Mouse (Mus musculus) spleen, postnatal 36 days (tissue): ENCODE measurements around the gene Morc3.
A peak's percentile ranks its signal among the peaks of the same experiment; 100 is the strongest.

Experiments used
- DNase-seq, 2 experiments: peaks; one replicate each; pipeline ENCODE4 v3.0.0; 2022; ENCODE audit warnings: low spot score in 2 of 2, mixed read lengths in 1 of 2

Gene Morc3

DNA sequence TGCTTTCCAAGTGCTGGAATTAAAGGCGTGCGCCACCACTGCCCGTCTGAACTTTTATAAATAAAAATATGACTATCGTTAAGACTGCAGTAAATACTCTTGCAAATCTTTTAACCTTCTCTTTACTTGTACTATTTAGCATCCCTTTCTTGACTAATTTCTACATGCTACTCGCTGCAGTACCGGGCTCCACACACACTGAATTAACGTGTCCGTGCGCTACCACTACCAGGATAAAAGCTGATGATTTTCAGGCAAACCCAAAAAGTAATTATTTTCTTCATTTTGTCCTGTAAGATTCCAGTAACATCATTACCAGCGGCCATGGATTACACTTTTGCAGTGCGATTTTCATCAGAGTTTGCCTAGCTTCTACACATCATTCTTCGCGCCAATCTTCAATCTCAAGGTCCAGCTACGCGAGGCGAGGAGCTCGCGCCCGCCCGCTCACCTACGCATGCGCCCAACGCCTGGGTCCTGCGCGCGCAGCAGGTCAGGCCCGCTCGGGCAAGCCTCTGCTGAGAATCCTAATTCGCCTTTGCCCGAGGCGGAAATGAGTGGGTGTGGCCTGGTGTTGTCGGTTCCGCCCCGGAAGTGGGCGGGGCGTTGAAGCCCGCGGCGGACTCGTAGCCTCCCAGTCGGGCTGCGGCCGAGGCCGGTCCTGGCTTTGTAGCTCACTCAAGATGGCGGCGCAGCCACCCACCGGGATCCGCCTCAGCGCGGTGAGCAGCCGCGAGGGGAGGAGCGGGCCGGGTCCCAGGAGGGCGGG is at the start of gene Morc3:
Gene Morc3, plus strand, starts transcription at position 495 of the 769 bp plus-strand sequence.
- peak; percentile 100 for DNase-seq

DNA sequence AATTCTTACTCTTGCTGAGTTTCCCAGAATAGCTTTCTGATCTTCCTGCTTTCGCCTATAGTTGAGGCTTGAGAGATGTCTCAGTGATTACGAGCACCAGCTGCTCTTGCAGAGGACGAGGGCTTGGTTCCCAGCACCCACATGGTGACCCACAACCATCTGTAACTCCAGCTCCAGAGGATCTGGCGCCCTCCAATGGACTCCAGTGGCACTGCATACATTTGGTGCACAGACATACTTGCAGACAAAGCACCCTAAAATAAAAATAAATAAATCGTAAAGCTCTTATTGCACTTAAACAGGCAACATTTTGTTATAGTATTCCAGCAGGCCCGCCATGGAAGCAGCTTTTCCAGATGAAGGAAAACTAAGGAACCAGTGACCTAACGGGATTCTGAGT is 47.7 kb upstream of the Morc3 start:
- DNase-seq, result no peak

DNA sequence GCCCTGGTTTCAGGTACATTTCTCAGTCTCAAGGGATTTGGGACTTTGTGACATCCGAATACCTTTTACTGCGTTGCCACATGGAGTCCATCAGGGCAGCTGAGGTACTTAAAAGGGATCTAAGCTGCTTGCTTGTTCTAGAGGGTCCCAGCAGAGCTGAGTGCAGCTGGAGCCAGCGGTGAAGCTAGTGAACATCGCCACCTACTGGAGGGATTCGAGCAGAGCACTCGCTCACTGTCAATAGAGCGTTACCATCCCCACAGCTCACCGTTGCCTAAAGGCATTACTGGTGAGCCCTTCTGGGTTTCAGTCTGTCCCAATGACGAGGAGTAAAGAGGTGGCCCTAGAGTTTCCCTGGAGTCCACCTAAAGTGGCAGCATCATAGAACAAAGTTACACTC is 46.1 kb upstream of the Morc3 start:
- DNase-seq, result no peak

DNA sequence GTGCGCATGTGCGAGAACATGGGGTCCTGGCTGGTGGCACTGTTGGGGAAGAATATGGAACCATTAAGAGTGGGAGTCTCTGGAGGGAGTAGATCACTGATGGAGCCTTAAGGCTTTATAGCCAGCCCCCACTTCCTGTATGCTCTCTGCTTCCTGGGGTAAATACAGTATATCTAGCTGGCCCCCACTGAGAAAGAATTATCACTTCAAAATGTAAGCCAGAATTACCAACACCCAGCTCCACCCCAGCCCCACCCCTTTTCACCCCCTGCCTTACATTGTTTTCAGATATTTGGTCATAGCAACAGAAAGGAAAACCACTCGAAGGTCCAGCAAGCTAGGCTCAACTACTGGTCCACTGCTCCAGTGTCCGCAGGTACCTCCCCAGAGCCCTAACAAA is 43.5 kb upstream of the Morc3 start:
- DNase-seq, result no peak

DNA sequence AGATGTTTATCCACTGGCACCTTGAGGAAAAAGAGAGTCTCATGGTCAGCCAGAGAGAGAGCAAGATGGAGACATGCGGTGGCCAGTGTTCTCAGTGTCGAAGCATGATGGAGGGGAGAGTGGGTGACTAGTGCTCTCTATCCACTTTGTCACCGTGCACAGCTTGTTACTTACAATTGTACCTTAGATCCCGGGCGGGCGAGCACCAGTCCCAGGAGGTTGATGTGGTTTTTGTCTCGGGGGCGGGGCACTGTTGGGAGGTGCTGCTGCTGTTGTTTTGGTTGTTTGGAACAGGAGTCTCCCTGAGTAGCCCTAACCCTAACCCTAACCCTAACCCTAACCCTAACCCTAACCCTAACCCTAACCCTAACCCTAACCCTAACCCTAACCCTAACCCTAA is 43.0 kb upstream of the Morc3 start:
- DNase-seq, result peak; percentile 80 to 81

DNA sequence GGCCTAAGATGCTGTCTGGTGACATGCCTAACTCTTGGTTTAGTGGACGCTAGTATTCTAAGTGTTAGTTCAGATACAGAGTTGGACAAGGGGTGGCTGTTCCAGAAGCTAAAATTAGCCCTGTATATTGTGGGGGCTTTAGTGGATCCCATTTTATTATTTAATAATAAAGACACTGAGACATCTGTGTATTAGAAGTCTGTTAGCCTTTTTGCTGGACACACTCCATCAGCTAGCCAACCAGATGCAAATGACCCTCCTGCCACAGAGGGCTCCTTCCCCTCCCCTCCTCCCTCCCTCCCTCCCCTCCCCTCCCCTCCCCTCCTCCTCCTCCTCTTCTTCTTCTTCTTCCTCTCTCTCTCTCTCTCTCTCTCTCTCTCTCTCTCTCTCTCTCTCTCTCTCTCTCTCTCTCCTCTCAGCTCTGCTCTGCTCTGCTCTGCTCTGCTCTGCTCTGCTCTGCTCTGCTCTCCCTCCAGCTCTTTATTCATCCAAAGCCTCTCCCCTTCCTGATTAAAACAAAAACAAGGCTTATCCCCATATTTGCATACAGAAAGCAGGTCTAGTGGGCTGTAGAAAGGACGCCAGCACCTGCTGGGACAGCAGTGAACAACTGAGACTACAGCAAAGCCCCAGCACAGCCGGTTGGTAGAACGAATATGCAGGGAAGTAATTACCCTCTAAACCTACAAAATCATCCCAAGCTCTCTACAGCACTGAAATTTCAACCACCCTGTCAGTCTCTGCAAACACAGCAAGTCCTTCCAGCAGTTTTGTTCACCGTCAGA is 41.8 kb upstream of the Morc3 start:
- DNase-seq, result peak; percentile 68 to 69

DNA sequence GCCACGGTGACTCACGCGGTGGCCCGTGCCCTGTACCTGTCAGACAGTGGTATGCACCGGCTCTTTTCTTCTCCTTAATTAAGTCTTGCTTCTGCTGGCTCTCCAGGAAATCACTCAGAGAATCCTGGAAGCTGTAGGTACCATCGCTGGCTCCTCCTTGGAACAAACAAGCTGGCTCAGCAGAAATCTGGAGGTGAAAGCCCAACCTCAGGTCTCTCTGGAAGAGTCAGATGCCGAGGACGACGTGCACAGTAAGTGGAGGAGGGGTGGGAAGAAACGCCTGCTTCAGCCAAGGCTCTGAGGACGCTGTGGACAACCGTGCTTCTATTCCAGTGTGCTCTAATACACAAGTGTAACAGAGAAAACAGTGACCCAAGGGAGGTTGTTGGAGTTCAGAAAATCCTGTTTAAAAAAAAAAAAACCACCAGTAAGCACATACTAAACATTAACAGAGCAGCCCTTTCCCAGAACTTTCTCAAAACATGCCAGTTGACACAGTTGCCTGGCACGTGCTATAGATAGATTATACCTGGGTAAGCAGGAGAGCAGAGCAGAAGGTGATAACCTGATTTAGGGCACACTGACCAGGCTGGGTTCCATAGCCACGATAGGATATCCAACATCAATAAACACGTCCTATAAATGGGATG is 38.8 kb upstream of the Morc3 start:
- DNase-seq, result no peak

DNA sequence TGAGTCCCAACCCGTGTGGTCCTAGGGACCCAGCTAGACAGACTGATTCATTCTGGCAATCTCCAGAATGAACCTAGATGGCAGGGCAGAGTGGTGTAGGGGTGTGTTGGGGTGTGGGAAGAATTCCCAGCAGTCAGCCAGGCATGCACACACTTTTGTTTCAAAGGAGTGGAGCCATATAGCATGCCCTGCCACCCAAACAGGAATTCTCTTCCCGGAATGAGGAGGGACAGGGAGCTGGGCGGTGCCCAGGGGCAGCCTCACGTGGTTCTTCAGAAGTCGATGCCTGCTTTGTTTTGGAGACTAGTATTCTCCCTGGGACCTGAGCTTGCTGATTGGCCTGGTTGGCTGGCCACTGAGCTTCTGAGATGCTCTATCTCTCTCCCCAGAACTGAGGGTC is 37.1 kb upstream of the Morc3 start:
- DNase-seq, result no peak

DNA sequence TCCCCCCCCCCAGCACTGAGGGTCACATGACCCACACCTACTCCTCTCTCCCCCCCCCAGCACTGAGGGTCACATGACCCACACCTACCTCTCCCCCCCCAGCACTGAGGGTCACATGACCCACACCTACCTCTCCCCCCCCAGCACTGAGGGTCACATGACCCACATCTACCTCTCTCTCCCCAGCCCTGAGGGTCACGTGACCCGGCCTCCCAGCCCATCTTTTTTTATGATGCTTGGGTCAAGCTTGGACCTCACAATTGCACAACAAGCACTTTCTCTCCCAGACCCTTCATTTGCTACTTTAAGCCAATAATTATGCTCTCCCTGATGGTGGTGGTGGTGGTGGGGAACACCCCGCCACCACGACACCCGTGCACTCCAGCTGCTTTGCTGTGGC is 36.5 kb upstream of the Morc3 start:
- no peak for DNase-seq

DNA sequence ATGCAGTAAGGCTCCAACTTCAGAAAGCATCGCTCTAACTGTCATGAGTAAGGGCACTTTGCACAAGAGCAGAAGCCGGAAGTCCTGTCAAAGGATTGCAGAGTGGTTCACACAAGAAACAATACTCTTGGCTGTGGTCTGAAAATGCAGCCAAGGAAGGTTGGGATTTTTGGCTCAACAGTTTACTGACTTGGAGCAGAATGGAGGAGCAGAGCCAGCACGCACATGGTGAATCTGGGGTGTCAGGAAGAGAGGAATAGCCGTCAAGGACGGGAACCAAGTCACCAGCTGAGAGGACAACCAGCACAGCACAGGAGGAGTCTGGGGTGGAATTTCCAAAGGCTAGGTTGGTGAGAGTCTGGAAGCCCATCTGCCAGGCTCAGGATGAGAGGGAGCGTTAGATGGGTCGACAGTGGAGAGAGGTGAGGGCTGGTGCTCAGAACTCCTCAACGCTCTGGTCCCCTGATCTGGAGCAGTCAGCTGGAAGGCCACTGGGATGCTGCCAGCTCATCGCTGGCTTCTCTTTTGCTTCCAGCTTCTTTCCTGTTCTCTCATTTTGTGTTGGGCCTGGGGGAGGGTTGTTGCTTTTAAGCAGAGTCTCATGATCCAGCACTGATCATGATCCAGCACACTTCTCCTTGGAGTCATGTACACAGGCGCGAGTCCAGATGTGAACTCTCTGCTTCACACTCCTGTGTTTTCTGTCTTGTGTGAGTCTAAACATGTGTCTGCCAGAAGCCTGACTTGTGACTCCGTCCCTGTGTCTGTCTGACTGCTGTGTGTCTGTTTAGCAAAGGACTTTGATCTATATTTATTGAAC is 34.7 kb upstream of the Morc3 start:
- DNase-seq, result no peak

DNA sequence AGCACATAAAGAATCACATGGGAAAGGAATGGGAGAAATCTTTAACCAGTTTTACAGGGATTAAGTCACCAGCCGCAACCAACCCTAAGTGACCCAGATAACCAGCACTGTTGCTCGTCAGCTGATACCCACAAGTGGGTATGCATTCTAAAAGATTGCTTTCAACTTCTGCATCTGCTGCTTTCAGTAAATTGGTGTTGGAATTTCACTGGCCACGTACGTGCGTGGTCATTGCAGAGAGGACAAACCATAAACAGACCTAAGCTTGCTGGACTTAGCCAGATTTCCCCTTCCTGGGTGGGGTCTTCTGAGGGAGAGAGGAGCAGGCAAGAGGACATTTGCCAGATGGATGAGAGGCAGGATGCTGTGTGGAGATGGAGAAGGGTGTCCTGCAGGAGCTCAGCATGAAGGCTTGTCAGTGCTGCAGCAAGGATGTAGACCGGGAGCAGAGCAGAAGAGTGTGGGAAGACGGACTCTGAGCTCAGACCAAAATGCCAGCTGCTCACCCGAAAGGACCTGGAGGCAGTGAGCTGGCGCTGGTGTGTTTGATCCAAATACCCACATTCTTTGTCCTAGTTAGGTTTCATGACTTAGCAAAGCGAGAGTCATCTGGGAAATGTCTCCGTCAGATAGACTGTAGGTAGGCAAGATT is 34.0 kb upstream of the Morc3 start:
- DNase-seq, result no peak

DNA sequence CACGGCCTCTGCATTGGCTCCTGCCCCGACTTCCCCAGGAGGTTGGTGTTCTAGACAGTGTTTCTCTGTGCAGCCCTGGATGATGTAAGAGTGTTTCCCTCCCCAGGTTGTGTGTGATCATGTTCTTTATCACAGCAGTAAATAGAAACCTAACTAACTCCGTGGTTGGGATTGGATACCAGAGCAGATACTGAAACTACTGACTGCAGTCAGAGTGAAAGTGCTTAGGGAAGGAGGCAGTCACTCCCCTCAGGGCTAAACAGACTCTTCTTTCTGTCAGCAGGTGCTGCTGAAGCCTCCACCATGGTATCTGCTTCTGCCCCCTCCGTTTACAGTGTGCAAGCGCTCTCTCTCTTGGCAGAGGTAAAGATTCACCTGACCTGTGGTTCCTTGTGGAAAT is 33.3 kb upstream of the Morc3 start:
- no peak for DNase-seq

DNA sequence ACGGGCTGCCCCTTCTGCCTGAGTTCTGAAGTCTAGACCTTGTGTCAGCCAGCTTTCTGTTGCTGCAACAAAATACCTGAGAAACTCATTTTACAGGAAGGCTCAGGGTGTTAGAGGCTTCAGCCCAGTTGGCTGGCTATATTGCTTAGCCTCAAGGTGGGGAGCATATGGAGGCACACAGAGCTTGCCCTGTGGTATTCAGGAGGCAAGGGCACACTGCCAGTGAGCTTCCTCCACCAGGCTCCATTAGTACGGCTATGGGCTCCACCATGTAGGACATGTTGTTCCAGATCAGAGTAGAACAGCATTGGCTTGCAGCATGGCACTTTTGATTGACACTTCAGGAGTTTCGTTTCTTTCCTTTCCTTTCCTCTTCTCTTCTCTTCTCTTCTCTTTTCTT is 32.9 kb upstream of the Morc3 start:
- no peak for DNase-seq

DNA sequence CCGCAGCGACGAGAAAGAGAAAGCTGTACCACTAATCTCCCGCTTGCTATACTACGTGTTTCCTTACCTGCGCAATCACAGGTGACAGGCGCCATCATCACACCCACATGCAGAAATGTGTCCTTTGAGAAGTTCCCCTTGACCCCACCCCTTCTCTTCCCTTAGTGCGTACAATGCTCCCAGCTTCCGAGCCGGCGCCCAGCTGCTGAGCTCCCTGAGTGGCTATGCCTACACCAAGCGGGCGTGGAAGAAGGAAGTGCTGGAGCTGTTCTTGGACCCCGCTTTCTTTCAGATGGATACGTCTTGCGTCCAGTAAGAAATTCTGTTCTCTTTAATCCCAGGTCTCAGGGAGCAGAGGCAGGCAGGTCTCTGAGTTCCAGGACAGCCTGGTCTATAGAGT is 32.0 kb upstream of the Morc3 start:
- DNase-seq, result no peak

DNA sequence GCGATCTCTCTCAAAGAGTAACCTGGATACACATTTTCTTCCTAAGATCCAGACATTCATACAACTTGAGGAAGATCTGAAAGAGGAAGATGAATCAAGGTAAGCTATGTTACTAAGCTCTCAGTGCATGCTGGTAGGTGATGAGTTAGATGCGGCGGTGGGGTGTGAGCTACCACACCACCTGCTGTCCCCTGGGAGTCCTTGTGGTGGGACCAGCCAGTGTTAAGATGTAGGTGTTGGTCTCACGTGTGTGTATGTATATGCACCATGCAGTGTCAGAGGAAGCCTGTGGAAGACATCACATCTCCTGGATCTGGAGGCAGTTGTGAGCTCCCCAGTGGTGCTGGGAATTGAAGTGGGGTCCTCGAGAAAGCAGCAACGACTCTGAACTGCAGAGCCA is 24.8 kb upstream of the Morc3 start:
- DNase-seq, result peak; percentile 69 to 76

DNA sequence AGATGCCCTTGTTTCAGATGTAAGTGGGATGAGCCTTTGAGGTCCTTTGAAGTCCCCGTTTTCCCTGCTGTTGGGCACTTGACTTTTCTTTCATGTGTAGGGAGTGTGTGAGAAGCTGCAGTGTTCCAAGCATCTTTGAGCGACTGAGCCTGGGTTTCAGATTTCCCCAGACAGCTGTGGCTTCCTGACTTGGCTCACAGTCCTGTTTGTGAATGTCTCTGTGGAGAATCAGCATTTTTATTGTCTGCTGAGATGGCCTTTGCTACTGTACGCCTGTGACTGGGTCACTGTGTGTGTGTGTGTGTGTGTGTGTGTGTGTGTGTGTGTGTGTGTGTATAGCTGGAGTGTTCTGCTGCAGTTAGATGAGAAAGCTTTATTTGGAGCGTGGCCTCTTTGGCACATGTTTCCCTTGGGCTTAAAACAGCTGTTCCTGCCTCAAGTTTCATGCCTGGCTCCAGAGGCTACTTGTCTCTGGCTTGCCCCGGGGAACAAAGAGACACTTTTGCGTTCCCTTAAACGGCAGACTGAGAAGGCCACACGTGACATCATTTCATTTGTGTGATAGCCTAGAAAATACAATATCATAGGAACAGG is 23.9 kb upstream of the Morc3 start:
- peak in 1 of 2 experiments; percentile 23 for DNase-seq

DNA sequence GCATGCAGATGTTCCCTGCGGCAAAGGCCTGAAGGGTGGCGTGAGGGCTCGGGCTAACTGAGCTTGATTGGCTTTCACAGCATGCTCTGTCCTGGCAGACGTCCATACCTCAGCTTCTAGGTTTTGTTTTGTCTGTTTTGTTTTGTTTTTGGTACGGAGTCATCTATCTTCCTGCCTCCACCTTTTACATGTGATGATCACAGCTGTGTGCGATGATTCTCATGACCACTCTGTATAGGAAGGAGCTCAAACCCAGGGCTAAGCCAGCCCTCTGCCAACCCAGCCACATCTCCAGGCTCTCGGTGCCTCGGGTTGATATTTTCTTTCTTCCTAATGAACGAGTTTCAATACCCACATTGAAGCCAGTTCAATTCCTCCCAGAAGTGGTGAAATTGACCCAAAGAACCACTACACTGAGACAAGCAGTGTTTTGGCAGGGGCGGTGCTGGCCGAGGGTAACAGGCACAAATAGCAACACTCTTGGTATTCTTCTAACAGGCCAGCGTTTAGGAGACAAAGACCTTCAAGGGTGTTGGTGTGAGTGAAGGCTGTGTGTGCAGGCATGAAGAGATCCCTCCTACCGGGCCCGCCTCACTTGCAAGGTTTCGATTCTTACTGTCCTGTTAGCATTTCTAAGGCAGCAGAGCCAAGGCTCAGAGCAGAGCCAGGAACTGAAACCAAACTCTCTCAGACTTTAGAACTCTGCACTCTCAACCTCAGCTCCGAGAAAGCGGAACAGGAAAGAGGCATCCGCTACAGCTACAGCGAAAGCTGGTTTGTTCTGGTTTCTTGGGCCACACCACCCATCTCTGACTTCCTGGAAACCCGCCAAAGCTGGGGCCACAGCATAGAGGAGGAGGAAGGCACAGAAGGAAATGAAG is 15.8 kb upstream of the Morc3 start:
- DNase-seq, result peak; percentile 95

DNA sequence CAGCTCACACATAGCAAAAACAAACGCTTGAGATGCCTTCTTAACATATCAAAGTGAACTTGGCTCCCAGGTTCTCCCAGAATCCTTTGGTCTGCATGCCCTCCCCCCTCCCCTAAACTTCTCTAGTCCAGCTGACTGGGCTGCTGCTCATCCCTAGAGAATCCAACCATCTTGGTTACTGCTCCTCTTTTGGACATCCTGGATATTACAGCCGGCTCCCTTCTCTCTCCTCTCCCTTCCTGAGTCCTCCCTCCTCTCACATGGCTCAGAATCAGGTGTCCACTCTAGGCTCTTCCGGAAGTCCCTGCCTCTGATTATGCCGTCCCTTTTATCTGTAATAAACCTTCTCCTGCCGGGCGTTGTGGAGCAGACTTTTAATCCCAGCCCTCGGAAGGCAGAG is 15.1 kb upstream of the Morc3 start:
- peak in 1 of 2 experiments; percentile 21 for DNase-seq

DNA sequence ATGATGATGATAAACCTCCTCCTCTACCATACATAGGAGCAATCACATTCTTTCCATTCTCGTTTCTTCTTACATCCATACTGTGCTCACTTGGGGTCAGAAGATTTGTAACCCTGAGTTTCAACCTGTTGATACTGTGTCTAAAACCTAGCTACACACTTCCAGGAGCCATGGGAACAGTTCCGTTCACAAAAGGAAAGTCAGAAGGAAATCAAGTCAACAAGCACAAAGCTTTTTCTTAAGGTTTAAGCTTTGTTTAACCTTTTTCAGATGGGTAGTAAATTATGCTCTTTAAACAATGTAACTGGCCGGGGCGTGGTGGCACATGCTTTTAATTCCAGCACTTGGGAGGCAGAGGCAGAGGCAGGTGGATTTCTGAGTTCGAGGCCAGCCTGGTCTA is 14.6 kb upstream of the Morc3 start:
- no peak for DNase-seq
